In genomic region chr11:29807325-29807724, GRCm38 (mm10) we compare ENCODE assay signal across 21 mouse cellular contexts. TPM values are rescaled to one million over a fixed set of nuclear protein-coding genes. Genes with fewer than 3 reads are reported as not detected.
DNase-seq lines count a peak whose midpoint lies in the region; ATAC-seq and TF ChIP-seq lines count a peak whose summit lies in the region.
"Had no signal": no experiment of that assay in that cellular context is flagged by ENCODE, and none has a peak within 500 bp of the region (broad histone marks: within the 10 kb centered on the region; RNA-seq: fewer than 3 reads in every experiment).

No protein-coding gene starts in this region.

- H3K36me3 ChIP-seq in heart, postnatal 0 days (replicated peaks; ENCODE audit: control insufficient read depth, insufficient read depth, low read length): no peaks in the 10 kb centered on the region
- H3K36me3 ChIP-seq in myocyte (ENCODE audit: control insufficient read depth, insufficient read depth): no peaks in the 10 kb centered on the region
- no peaks in the 10 kb centered on the region for H3K36me3 ChIP-seq in hindbrain, embryonic 13.5 days
- H3K36me3 ChIP-seq: embryonic facial prominence, embryonic 12.5 days; forebrain, embryonic 15.5 days had no signal

- TF ChIP-seq EP300 in heart, postnatal 0 days (IDR thresholded peaks at IDR 0.05; ENCODE audit: low read depth): no peak

- 0 out of 2 replicates have a peak, but pooled peaks cover 22% of the 10 kb centered on the region for H3K4me1 ChIP-seq in heart, postnatal 0 days (ENCODE audit: control insufficient read depth, insufficient read depth)
- H3K4me1 ChIP-seq in hindbrain, embryonic 13.5 days (replicated peaks): no peaks in the 10 kb centered on the region
- H3K4me1 ChIP-seq: embryonic facial prominence, embryonic 12.5 days; forebrain, embryonic 15.5 days had no signal

- WGBS in heart, postnatal 0 days: 76% methylated on average over 5 of the region's 5 CpGs
- 79% methylated on average over 5 of the region's 5 CpGs for WGBS in hindbrain, embryonic 13.5 days

- no peaks in the 10 kb centered on the region for H3K79me2 ChIP-seq in myocyte (ENCODE audit: control insufficient read depth, insufficient read depth)

- no peak overlapping the region for H3K4me3 ChIP-seq in gastrocnemius, adult 2 months
- no peak overlapping the region for H3K4me3 ChIP-seq in heart, postnatal 0 days (ENCODE audit: low read depth, low read length)
- no peak overlapping the region for H3K4me3 ChIP-seq in myocyte
- H3K4me3 ChIP-seq in hindbrain, embryonic 13.5 days: no peak overlapping the region
- H3K4me3 ChIP-seq: embryonic facial prominence, embryonic 12.5 days; forebrain, embryonic 15.5 days had no signal

- no peak for ATAC-seq in heart, postnatal 0 days (ENCODE audit: insufficient read depth, low read depth)
- ATAC-seq in common myeloid progenitor, adult 5-6 weeks (replicated peaks; ENCODE audit: low read depth, poor library complexity, severe bottlenecking): peak; percentile 35
- ATAC-seq in hindbrain, embryonic 13.5 days (ENCODE audit: low FRiP score): no peak
- ATAC-seq: activated CD4-positive, CD25-positive, alpha-beta regulatory T cell, adult 4 months; forebrain, embryonic 15.5 days; inflammation-experienced regulatory T-cells, adult 6 months; intestine, postnatal 0 days; Patski had no signal

- H3K9me3 ChIP-seq in heart, postnatal 0 days (replicated peaks; ENCODE audit: control insufficient read depth, low read length): no peaks in the 10 kb centered on the region
- H3K9me3 ChIP-seq in hindbrain, embryonic 13.5 days: no peaks in the 10 kb centered on the region
- H3K9me3 ChIP-seq: embryonic facial prominence, embryonic 12.5 days; forebrain, embryonic 15.5 days had no signal

- intact Hi-C loops in gastrocnemius, adult 2 months (cut with DNase I): no loop called here

- peak overlapping the region; percentile 94 for H3K27ac ChIP-seq in gastrocnemius, adult 2 months
- H3K27ac ChIP-seq in heart, postnatal 0 days (ENCODE audit: low read depth): 0 out of 2 replicates have a peak overlapping the region, but pooled peaks have one; percentile 73
- no peak overlapping the region for H3K27ac ChIP-seq in hindbrain, embryonic 13.5 days
- H3K27ac ChIP-seq: embryonic facial prominence, embryonic 12.5 days; forebrain, embryonic 15.5 days had no signal

- no peak for TF ChIP-seq CTCF in gastrocnemius, adult 2 months (IDR thresholded peaks at IDR 0.05)
- no peak for TF ChIP-seq CTCF in heart, postnatal 0 days (IDR thresholded peaks at IDR 0.05; ENCODE audit: low read depth)

- no peak overlapping the region for H3ac ChIP-seq in myocyte (ENCODE audit: control insufficient read depth, insufficient read length)

- no peak overlapping the region for H3K9ac ChIP-seq in heart, postnatal 0 days (replicated peaks; ENCODE audit: low read depth, low read length)
- H3K9ac ChIP-seq in hindbrain, embryonic 13.5 days: no peak overlapping the region
- H3K9ac ChIP-seq: embryonic facial prominence, embryonic 12.5 days; forebrain, embryonic 15.5 days had no signal

- no peaks in the 10 kb centered on the region for H3K27me3 ChIP-seq in heart, postnatal 0 days (ENCODE audit: control insufficient read depth, insufficient read depth, low read length)
- H3K27me3 ChIP-seq in myocyte (ENCODE audit: control insufficient read depth, insufficient read depth, insufficient read length): no peaks in the 10 kb centered on the region
- no peaks in the 10 kb centered on the region for H3K27me3 ChIP-seq in hindbrain, embryonic 13.5 days
- H3K27me3 ChIP-seq: embryonic facial prominence, embryonic 12.5 days; forebrain, embryonic 15.5 days; Patski had no signal

- no peak for DNase-seq in gastrocnemius, adult 2 months
- no peak for DNase-seq in gastrocnemius, postnatal 4 days (ENCODE audit: low spot score in 2 of 2)
- no peak for DNase-seq in heart, postnatal 0 days (ENCODE audit: low spot score)
- no peak for DNase-seq in heart, adult 8-10 months (ENCODE audit: low spot score)
- no peak for DNase-seq in ovary, postnatal 14 days (ENCODE audit: low spot score)
- DNase-seq: adrenal gland, adult 2 months; adrenal gland, postnatal 25 days; cerebellum, adult 2 months; gastrocnemius, postnatal 14 days; heart, adult 18-20 months; heart, postnatal 36 days had no signal

- no peak overlapping the region for H3K4me2 ChIP-seq in heart, postnatal 0 days (ENCODE audit: low read depth, low read length)
- no peak overlapping the region for H3K4me2 ChIP-seq in myocyte (ENCODE audit: low read depth)
- H3K4me2 ChIP-seq in hindbrain, embryonic 13.5 days: no peak overlapping the region
- H3K4me2 ChIP-seq: embryonic facial prominence, embryonic 12.5 days; forebrain, embryonic 15.5 days had no signal

- no peak for TF ChIP-seq POLR2A in myocyte (IDR thresholded peaks at IDR 0.05; ENCODE audit: insufficient read length, low read depth)

TF ChIP-seq in myocyte, 11 proteins besides CTCF, POLR2A, EP300 and RAD21:
- TF ChIP-seq MYOG (IDR thresholded peaks at IDR 0.05; ENCODE audit: control insufficient read depth in 1 of 3, insufficient read depth in 1 of 3, insufficient read length in 2 of 3, low read depth in 2 of 3): peak in 1 of 3 experiments; percentile 80
- peak; percentile 15 for TF ChIP-seq TCF12 (IDR thresholded peaks at IDR 0.05; ENCODE audit: insufficient read depth, poor library complexity, severe bottlenecking)
- no peak for TF ChIP-seq MAX (IDR thresholded peaks at IDR 0.05; ENCODE audit: low read depth)
- TF ChIP-seq CEBPB (IDR thresholded peaks at IDR 0.05; ENCODE audit: insufficient read depth, poor library complexity, severe bottlenecking): no peak
- no peak for TF ChIP-seq TCF3 (IDR thresholded peaks at IDR 0.05; ENCODE audit: insufficient read length, low read depth)
- TF ChIP-seq MYOD1 (IDR thresholded peaks at IDR 0.05; ENCODE audit: control insufficient read depth in 1 of 3, insufficient read length in 2 of 3, low read depth in 2 of 3): peak in 2 of 3 experiments; percentile 19 to 67
- no peak for TF ChIP-seq POLR2AphosphoS2 (IDR thresholded peaks at IDR 0.05; ENCODE audit: insufficient read length, low read depth)
- no peak for TF ChIP-seq REST (IDR thresholded peaks at IDR 0.05; ENCODE audit: insufficient read depth, insufficient read length)
- TF ChIP-seq SRF (IDR thresholded peaks at IDR 0.05; ENCODE audit: control insufficient read depth, insufficient read length, low read depth): no peak

RNA-seq across cellular contexts. Expression of gene 4931440F15Rik, which starts 18.1 kb away (rescaled TPM):
- 1 to 10 TPM; 2.7 to 2.8 TPM for total RNA-seq in gastrocnemius, adult 2 months (2021)
- 1 to 10 TPM; 2.0 to 2.1 TPM for total RNA-seq in gastrocnemius, postnatal 4 days (2021)
- not detected in 2 replicates for total RNA-seq in heart, postnatal 0 days (2014; rRNA removed; ENCODE audit: low replicate concordance)
- 0.05 and 0.10 TPM in 2 replicates for polyA plus RNA-seq in heart, postnatal 0 days (2015; fragmentation: Nextera tagmentation; extraction: Ambion mirVana)
- 1 to 10 TPM; 1.5 to 2.4 (median 1.7) TPM for total RNA-seq in heart, adult 8-10 months (2022)
- 0.18 TPM in 1 of 2 replicates, not detected in the other for total RNA-seq in common myeloid progenitor, adult 5-6 weeks (2017)
- 0.04 TPM for polyA plus RNA-seq in myocyte (2012; fragmentation: generic; extraction: Trizol)
- polyA plus RNA-seq in hindbrain, embryonic 13.5 days (2015; fragmentation: Nextera tagmentation; extraction: Ambion mirVana): 0.32 and 0.58 TPM in 2 replicates
- polyA plus RNA-seq: activated CD4-positive, CD25-positive, alpha-beta regulatory T cell, adult 4 months; C2C12 had no signal
